Mouse (Mus musculus): ENCODE results near the gene Padi1.

DNA sequence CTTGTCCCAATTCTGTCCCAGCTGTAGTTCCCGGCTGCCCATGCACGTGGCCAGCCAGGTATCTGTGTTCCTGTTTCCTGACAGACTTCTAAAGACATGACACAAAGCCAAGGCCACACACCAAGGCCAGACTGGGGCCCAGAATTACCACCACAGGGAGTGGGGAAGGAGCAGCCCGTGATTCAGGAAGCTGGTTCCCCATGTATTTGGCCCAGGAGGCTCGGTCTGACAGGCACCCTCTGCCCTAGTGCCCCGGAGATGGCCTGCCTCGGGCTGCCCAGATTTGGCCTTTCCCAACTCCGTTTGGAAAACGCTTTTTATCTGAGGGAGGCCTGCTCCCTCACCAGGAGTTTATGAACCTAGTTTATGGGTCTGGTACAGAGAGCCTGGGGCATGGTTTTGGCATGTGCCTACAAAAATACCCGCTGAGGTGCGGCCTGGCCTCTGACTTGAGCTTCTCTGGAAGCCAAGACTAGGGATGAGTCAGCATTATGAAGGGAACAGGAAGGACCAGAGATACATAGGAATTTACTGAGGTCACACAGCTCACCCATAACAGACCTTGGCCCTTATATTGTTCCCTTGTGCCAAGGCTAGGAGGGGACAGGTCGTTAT, 16.6 kb upstream of the Padi1 start:
- TF ChIP-seq GATA1 (IDR thresholded peaks at IDR 0.05; ENCODE audit: low read length) (no peak), TAL1 (IDR thresholded peaks at IDR 0.05; ENCODE audit: low read length) (no peak)

Data from erythroblast, embryonic 14.5 days (primary cell).